Mouse (Mus musculus) intestine, embryonic 14.5 days (tissue): Measurements from ENCODE around the gene Ccdc116. TPM values are rescaled to one million over a fixed set of nuclear protein-coding genes. Genes with fewer than 3 reads are reported as not detected.
"Not testable (repeated sequence)": the region's sequence is repeated elsewhere in the genome, so short reads cannot be mapped to it uniquely, and the experiment has no call there.

Experiments used
- ATAC-seq: fragments of 200-750 bp; cut with Nextera tagmentation; replicated peaks from 2 replicates; pipeline ENCODE4 v1.8.0; 2017; ENCODE audit warnings: low read depth, moderate number of reproducible peaks, moderate TSS enrichment, moderate library complexity; ENCODE audit not compliant: low FRiP score, low TSS enrichment
- DNase-seq: peaks from one replicate; pipeline ENCODE4 v3.0.0-alpha.2; 2018; ENCODE audit warnings: low spot score
- H3K27ac ChIP-seq: fragments of 300-500 bp; sonication (generic); 2 replicates; pipeline ENCODE4 v1.5.1; 2014; ENCODE audit warnings: low read depth, mild to moderate bottlenecking, control low read depth
- H3K27me3 ChIP-seq: fragments of 300-500 bp; sonication (generic); replicated peaks from 2 replicates; pipeline ENCODE4 v1.6.1; 2014; ENCODE audit warnings: low read length, control low read depth; ENCODE audit not compliant: control insufficient read depth, insufficient read depth
- H3K36me3 ChIP-seq: fragments of 300-500 bp; sonication (generic); 2 replicates; pipeline ENCODE4 v1.6.1; 2014; ENCODE audit warnings: low read length, control low read depth; ENCODE audit not compliant: control insufficient read depth, insufficient read depth
- H3K4me1 ChIP-seq: fragments of 300-500 bp; sonication (generic); replicated peaks from 2 replicates; pipeline ENCODE4 v1.6.1; 2014; ENCODE audit warnings: low read length, control low read depth, mixed read lengths; ENCODE audit not compliant: control insufficient read depth, insufficient read depth
- H3K4me2 ChIP-seq: fragments of 300-500 bp; sonication (generic); 2 replicates; pipeline ENCODE4 v1.6.1; 2014; ENCODE audit warnings: low read length
- H3K4me3 ChIP-seq: fragments of 300-500 bp; sonication (generic); 2 replicates; pipeline ENCODE4 v1.5.1; 2014; ENCODE audit warnings: low read depth, low read length, control low read depth, mixed read lengths
- H3K9ac ChIP-seq: fragments of 300-500 bp; sonication (generic); 2 replicates; pipeline ENCODE4 v1.6.1; 2014; ENCODE audit warnings: mild to moderate bottlenecking, low read length
- H3K9me3 ChIP-seq: fragments of 300-500 bp; sonication (generic); 2 replicates; pipeline ENCODE4 v1.6.1; 2016; ENCODE audit warnings: low read length, control low read depth; ENCODE audit not compliant: control insufficient read depth
- WGBS: fragments of 180-500 bp; shearing (Covaris S2); extraction: QIAGEN DNeasy Blood & Tissue Kit; methylation state at CpG from one replicate; pipeline ENCODE4 v1.1.7; 2014; 5-methylcytosine and 5-hydroxymethylcytosine counted together
- polyA plus RNA-seq: library from polyadenylated mRNA; unstranded; fragments of >200 nt; fragmentation: Nextera tagmentation; extraction: Ambion mirVana; gene quantifications from 2 replicates; pipeline ENCODE4 v1.2.1, GENCODE M21; 2014

The Ccdc116 gene
- polyA plus RNA-seq, 1 experiment from 2014 or later, result 2.2 TPM

DNA sequence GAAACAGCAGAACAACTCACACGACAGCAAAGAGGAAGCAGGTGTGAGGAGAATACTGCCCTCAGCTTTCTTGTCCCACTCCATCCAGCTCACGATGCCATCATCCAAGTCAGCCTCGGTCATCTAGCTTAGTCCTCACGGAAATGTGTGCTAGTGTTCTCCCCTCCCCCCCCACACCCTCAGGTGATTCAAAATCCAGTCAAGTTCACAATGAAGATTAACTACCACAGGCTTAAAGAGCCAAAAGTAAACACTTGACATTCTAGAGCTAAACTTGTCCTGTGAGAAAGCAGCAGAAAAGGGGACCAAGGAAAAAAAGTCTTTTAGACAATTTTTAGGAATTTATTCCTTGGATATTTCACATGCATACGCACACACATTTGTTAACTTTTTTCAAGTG, 21.0 kb upstream of the Ccdc116 start:
- Histone ChIP-seq H3K9me3 (no peaks in the 10 kb centered on the region), H3K36me3 (peaks cover 36% of the 10 kb centered on the region), H3K4me1 (0 out of 2 replicates have a peak, but pooled peaks cover 3% of the 10 kb centered on the region), H3K4me2 (no peak overlapping the region), H3K9ac (no peak overlapping the region), H3K4me3 (no peak overlapping the region), H3K27me3 (no peaks in the 10 kb centered on the region), H3K27ac (no peak overlapping the region)
- ATAC-seq (no peak), DNase-seq (no peak)
- WGBS, result 83% methylated on average over 5 of the region's 5 CpGs

DNA sequence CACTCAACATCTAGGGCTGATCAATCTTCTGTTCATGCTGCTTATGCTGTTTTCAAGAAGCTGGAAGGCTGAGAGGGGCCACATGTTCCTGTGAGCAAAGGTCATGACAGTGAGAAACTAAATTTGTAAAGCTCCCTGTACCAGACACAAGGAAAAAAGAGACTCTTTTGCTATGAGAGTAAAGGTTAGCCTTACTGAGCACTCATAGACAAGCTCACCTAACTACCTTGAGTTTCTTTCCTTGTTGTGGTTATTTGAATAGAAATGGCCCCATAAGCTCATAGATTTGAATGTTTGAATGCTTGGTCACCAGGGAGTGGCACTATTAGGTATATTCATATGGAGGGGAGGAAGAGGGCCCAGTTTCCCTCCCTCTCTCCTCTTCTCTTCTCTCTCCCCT, 20.1 kb upstream of the Ccdc116 start:
- Histone ChIP-seq H3K4me2 (no peak overlapping the region), H3K27ac (no peak overlapping the region), H3K9me3 (no peaks in the 10 kb centered on the region), H3K4me1 (0 out of 2 replicates have a peak, but pooled peaks cover 3% of the 10 kb centered on the region), H3K9ac (no peak overlapping the region), H3K4me3 (no peak overlapping the region), H3K27me3 (no peaks in the 10 kb centered on the region), H3K36me3 (peaks cover 27% of the 10 kb centered on the region)
- ATAC-seq (no peak), DNase-seq (no peak)

GRCm38 (mm10) chr16:17165478-17165877, 18.4 kb upstream of the Ccdc116 start:
- ATAC-seq, H3K9ac ChIP-seq, H3K27ac ChIP-seq, H3K4me3 ChIP-seq, H3K4me1 ChIP-seq, H3K27me3 ChIP-seq, H3K4me2 ChIP-seq, H3K9me3 ChIP-seq, DNase-seq: not testable (repeated sequence)
- H3K36me3 ChIP-seq, result peaks cover 23% of the 10 kb centered on the region
- 80% methylated on average over 1 of the region's 1 CpGs for WGBS

DNA sequence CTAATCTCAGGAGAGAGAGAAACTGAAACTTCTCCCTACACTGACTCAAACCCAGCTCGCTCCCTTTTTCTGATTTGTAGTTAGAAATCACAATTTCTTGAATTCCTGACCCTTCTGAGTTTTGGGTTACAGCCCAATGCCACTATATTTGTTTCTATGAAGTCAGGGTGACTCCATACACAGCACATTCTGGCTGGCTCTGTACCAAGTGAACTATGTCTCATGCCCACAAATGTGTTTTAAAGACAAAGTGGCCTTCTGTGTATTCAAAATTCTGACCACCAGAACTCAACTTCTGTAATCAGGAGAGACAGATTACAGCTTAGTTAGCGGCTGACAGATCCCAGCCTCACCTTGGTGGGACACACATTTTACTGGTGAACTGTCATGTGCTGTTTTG, 7.3 kb upstream of the Ccdc116 start:
- H3K4me2 ChIP-seq, result no peak overlapping the region
- no peak for ATAC-seq
- no peaks in the 10 kb centered on the region for H3K9me3 ChIP-seq
- no peak overlapping the region for H3K4me3 ChIP-seq
- DNase-seq, result no peak
- 94% methylated on average over 2 of the region's 2 CpGs for WGBS
- no peaks in the 10 kb centered on the region for H3K4me1 ChIP-seq
- H3K27ac ChIP-seq, result no peak overlapping the region
- no peaks in the 10 kb centered on the region for H3K27me3 ChIP-seq
- peaks cover 57% of the 10 kb centered on the region for H3K36me3 ChIP-seq
- H3K9ac ChIP-seq, result no peak overlapping the region

DNA sequence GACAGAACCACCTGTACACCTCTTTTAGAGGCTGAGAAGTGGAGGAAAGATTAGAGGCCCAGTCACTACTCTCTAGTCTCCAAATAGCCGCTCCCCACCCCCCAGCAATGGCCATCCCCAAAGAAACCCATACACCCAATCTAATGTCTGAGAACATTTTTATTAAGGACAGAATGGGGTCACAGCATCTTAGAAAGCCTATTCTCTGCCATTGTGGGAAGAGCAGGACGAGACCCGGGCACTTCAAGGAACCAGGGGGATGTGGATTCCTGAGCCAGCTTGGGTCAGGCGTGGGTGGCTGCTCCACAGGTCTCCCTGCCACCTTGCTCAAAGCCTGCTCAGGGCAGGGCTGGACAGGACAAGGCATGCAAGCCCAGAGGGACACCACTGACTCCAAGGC, 4.8 kb upstream of the Ccdc116 start:
- Histone ChIP-seq H3K27me3 (0 out of 2 replicates have a peak, but pooled peaks cover 3% of the 10 kb centered on the region), H3K4me3 (no peak overlapping the region), H3K9me3 (no peaks in the 10 kb centered on the region), H3K36me3 (peaks cover 33% of the 10 kb centered on the region), H3K27ac (no peak overlapping the region), H3K9ac (no peak overlapping the region), H3K4me2 (no peak overlapping the region), H3K4me1 (peaks cover 13% of the 10 kb centered on the region)
- ATAC-seq (no peak), DNase-seq (no peak)
- 94% methylated on average over 4 of the region's 4 CpGs for WGBS

- 84% methylated on average over 7 of the region's 7 CpGs for WGBS
- H3K27ac ChIP-seq, result no peak overlapping the region
- DNase-seq (no peak), ATAC-seq (no peak)
- H3K9ac ChIP-seq, result no peak overlapping the region
- H3K27me3 ChIP-seq, result 0 out of 2 replicates have a peak, but pooled peaks cover 3% of the 10 kb centered on the region
- peaks cover 33% of the 10 kb centered on the region for H3K36me3 ChIP-seq
- no peak overlapping the region for H3K4me2 ChIP-seq
- H3K9me3 ChIP-seq, result no peaks in the 10 kb centered on the region
- H3K4me3 ChIP-seq, result no peak overlapping the region
- H3K4me1 ChIP-seq, result peaks cover 13% of the 10 kb centered on the region
These were observed 3.7 kb upstream of the Ccdc116 start for GRCm38 (mm10) chr16:17150520-17151258.

GRCm38 (mm10) chr16:17148084-17148483, 1.1 kb upstream of the Ccdc116 start:
- DNase-seq, result peak; percentile 79
- H3K4me2 ChIP-seq, result peak overlapping the region; percentile 99
- peak overlapping the region; percentile 61 for H3K4me3 ChIP-seq
- H3K27me3 ChIP-seq, result 0 out of 2 replicates have a peak, but pooled peaks cover 3% of the 10 kb centered on the region
- H3K9ac ChIP-seq, result peak overlapping the region; percentile 52; the same call in 1 of the 2 replicates
- ATAC-seq, result peak; percentile 17
- H3K36me3 ChIP-seq, result peaks cover 12% of the 10 kb centered on the region
- H3K27ac ChIP-seq, result no peak overlapping the region
- peaks cover 13% of the 10 kb centered on the region for H3K4me1 ChIP-seq
- no peaks in the 10 kb centered on the region for H3K9me3 ChIP-seq
- WGBS, result 11% methylated on average over 16 of the region's 16 CpGs

DNA sequence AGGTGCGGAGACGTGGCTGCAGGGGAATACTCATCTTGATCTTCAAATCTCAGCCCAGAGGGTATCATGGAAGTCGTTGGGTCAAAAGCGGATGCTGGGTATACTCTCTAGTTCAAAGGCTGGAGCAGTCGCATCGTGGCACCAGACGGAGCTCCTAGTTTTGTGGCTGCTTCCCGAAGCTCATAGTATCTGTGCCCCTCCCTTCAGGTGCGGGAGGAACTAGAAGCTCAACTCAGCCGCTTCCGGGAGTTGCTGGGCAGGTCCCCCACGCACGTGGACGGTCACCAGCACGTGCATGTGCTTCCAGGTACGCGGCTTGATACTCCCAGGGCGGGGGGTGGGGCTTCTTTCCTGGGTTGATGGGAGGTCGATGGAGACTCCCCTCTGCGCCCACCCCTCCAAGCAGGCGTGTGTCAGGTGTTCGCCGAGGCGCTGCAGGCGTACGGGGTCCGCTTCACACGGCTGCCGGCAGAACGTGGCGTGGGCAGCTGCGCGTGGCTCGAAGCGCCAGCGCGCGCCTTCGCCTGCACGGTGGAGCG, 431 bp upstream of the Ccdc116 start:
- Histone ChIP-seq H3K4me3 (peak overlapping the region; percentile 61), H3K27me3 (0 out of 2 replicates have a peak, but pooled peaks cover 3% of the 10 kb centered on the region), H3K4me1 (peaks cover 13% of the 10 kb centered on the region), H3K9ac (peak overlapping the region; percentile 52), H3K9me3 (no peaks in the 10 kb centered on the region), H3K27ac (no peak overlapping the region), H3K36me3 (peaks cover 5% of the 10 kb centered on the region), H3K4me2 (peak overlapping the region; percentile 99)
- ATAC-seq (peak; percentile 40), DNase-seq (peak; percentile 83)
- WGBS, result under 1% methylated on average over 41 of the region's 41 CpGs
